Mouse (Mus musculus) ES-Bruce4 (cell line): Measurements from ENCODE around the gene App. TPM values are rescaled to one million over a fixed set of nuclear protein-coding genes. Genes with fewer than 3 reads are reported as not detected.

Source experiments
- H3K27ac ChIP-seq: 2 replicates; pipeline ENCODE4 v1.5.1; 2012; ENCODE audit warnings: low read length, inconsistent platforms; ENCODE audit not compliant: insufficient read depth
- H3K27me3 ChIP-seq: 2 replicates; pipeline ENCODE4 v1.6.1; 2012; ENCODE audit warnings: mild to moderate bottlenecking, low read length, inconsistent platforms; ENCODE audit not compliant: control insufficient read depth, poor library complexity, insufficient read depth, severe bottlenecking
- H3K36me3 ChIP-seq: 2 replicates; pipeline ENCODE4 v1.6.1; 2012; ENCODE audit warnings: inconsistent platforms, mild to moderate bottlenecking, low read length, moderate library complexity; ENCODE audit not compliant: control insufficient read depth, poor library complexity, insufficient read depth, severe bottlenecking
- H3K4me1 ChIP-seq: one replicate; pipeline ENCODE4 v1.8.1; 2011; ENCODE audit warnings: low read length; ENCODE audit not compliant: control insufficient read depth, insufficient read depth
- H3K4me3 ChIP-seq: 2 replicates; pipeline ENCODE4 v1.5.1; 2011; ENCODE audit warnings: low read depth, mild to moderate bottlenecking, low read length
- H3K9ac ChIP-seq: 2 replicates; pipeline ENCODE4 v1.6.1; 2012; ENCODE audit warnings: low read depth, mild to moderate bottlenecking, inconsistent platforms; ENCODE audit not compliant: poor library complexity, severe bottlenecking
- H3K9me3 ChIP-seq: replicated peaks from 2 replicates; pipeline ENCODE4 v1.6.1; 2012; ENCODE audit warnings: mild to moderate bottlenecking, low read length, inconsistent platforms; ENCODE audit not compliant: control insufficient read depth, poor library complexity, insufficient read depth, severe bottlenecking
- CTCF ChIP-seq: IDR thresholded peaks from one replicate; pipeline ENCODE4 v1.8.1; 2011; ENCODE audit warnings: low read depth, low read length
- EP300 ChIP-seq: IDR thresholded peaks from 2 replicates; pipeline ENCODE4 v1.6.1; 2011; ENCODE audit warnings: low read depth, low read length; ENCODE audit not compliant: insufficient read depth
- POLR2A ChIP-seq: IDR thresholded peaks from one replicate; pipeline ENCODE4 v1.8.1; 2011; ENCODE audit warnings: low read length; ENCODE audit not compliant: insufficient read depth
- polyA plus RNA-seq: library from polyadenylated mRNA; stranded (reverse); fragments of >200 nt; gene quantifications from 2 replicates; pipeline ENCODE4 v1.2.4, GENCODE M21; 2011; ENCODE audit warnings: low read depth; ENCODE audit not compliant: missing spikeins, insufficient read depth, insufficient read length

The App gene
- polyA plus RNA-seq, 1 experiment = 89.3 TPM

GRCm38 (mm10) chr16:85066227-85066626, 107.3 kb downstream of the App start:
- Histone ChIP-seq H3K9me3 (0 out of 2 replicates have a peak, but pooled peaks cover 3% of the 10 kb centered on the region), H3K4me3 (no peak overlapping the region), H3K9ac (no peak overlapping the region), H3K27ac (no peak overlapping the region), H3K4me1 (no peaks in the 10 kb centered on the region), H3K36me3 (no peaks in the 10 kb centered on the region), H3K27me3 (no peaks in the 10 kb centered on the region)
- TF ChIP-seq POLR2A (no peak), CTCF (no peak), EP300 (no peak)

GRCm38 (mm10) chr16:85064800-85065199, 108.8 kb downstream of the App start:
- Histone ChIP-seq H3K27ac (no peak overlapping the region), H3K4me1 (no peaks in the 10 kb centered on the region), H3K27me3 (no peaks in the 10 kb centered on the region), H3K4me3 (no peak overlapping the region), H3K9ac (no peak overlapping the region), H3K36me3 (no peaks in the 10 kb centered on the region), H3K9me3 (0 out of 2 replicates have a peak, but pooled peaks cover 4% of the 10 kb centered on the region)
- TF ChIP-seq POLR2A (no peak), CTCF (no peak), EP300 (no peak)

- 0 out of 2 replicates have a peak, but pooled peaks cover 4% of the 10 kb centered on the region for H3K9me3 ChIP-seq
Measured at GRCm38 (mm10) chr16:85062732-85063131, 110.8 kb downstream of the App start.

GRCm38 (mm10) chr16:85061725-85062124, 111.8 kb downstream of the App start:
- Histone ChIP-seq H3K9me3 (0 out of 2 replicates have a peak, but pooled peaks cover 4% of the 10 kb centered on the region), H3K36me3 (no peaks in the 10 kb centered on the region), H3K4me1 (no peaks in the 10 kb centered on the region), H3K4me3 (no peak overlapping the region), H3K27me3 (no peaks in the 10 kb centered on the region), H3K9ac (no peak overlapping the region), H3K27ac (no peak overlapping the region)
- TF ChIP-seq CTCF = no peak
- no peak for TF ChIP-seq POLR2A
- TF ChIP-seq EP300 = no peak

More at GRCm38 (mm10) chr16:85062732-85063131, 110.8 kb downstream of the App start:
- no peaks in the 10 kb centered on the region for H3K27me3 ChIP-seq
- H3K4me1 ChIP-seq = no peaks in the 10 kb centered on the region
- no peak for TF ChIP-seq CTCF
- TF ChIP-seq EP300 = no peak
- TF ChIP-seq POLR2A = no peak
- no peaks in the 10 kb centered on the region for H3K36me3 ChIP-seq
- no peak overlapping the region for H3K27ac ChIP-seq
- no peak overlapping the region for H3K4me3 ChIP-seq
- no peak overlapping the region for H3K9ac ChIP-seq

GRCm38 (mm10) chr16:85058138-85058537, 115.4 kb downstream of the App start:
- H3K9ac ChIP-seq = no peak overlapping the region
- H3K36me3 ChIP-seq = no peaks in the 10 kb centered on the region
- TF ChIP-seq CTCF (no peak), EP300 (no peak), POLR2A (no peak)

GRCm38 (mm10) chr16:85056212-85056611, 117.4 kb downstream of the App start:
- no peaks in the 10 kb centered on the region for H3K36me3 ChIP-seq
- H3K9ac ChIP-seq = no peak overlapping the region
- TF ChIP-seq EP300 (no peak), CTCF (no peak), POLR2A (no peak)
- no peaks in the 10 kb centered on the region for H3K4me1 ChIP-seq
- H3K27me3 ChIP-seq = no peaks in the 10 kb centered on the region
- H3K4me3 ChIP-seq = no peak overlapping the region
- H3K27ac ChIP-seq = no peak overlapping the region
- 0 out of 2 replicates have a peak, but pooled peaks cover 2% of the 10 kb centered on the region for H3K9me3 ChIP-seq

More at GRCm38 (mm10) chr16:85058138-85058537, 115.4 kb downstream of the App start:
- H3K9me3 ChIP-seq = 0 out of 2 replicates have a peak, but pooled peaks cover 4% of the 10 kb centered on the region
- no peak overlapping the region for H3K4me3 ChIP-seq
- no peaks in the 10 kb centered on the region for H3K4me1 ChIP-seq
- no peak overlapping the region for H3K27ac ChIP-seq
- H3K27me3 ChIP-seq = no peaks in the 10 kb centered on the region
